Mouse (Mus musculus): ENCODE results near the gene Efna2. TPM values are rescaled to one million over a fixed set of nuclear protein-coding genes. Genes with fewer than 3 reads are reported as not detected.

Gene Efna2
- total RNA-seq, 4 experiments from 2014 or later: 6.8 to 9.1 (median 7.7) TPM

DNA sequence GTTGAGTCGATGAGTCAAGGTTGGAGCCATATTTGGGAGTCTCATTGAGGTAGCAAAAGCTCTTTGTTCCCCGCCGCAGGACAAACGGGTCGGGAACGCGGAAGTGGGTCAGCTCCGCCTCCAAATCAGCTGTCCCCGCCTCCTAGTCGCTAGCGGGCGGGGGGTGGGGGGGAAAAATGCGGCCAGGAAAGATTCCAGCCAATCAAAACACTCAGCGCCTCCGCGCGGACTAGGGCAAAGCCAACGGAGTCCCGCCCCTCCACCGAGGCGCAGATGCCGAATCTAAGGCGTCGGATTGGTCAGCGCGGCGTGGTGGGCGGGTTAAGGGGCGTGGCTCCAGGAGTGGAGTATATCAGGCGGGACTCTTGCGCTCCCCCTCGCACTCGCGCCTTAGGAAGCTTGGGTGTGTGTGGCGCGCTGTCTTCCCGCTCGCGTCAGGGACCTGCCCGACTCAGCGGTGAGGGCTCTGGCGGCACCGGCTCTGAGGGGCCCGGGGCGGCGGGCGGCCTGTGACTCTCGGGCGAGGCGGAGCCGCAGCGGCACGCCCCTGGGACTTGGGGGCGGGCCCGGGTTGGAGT, 11.7 kb upstream of the Efna2 start:
- peak; percentile 97 to 98 for DNase-seq (ENCODE audit: low spot score in 2 of 2)

GRCm38 (mm10) chr10:80168038-80168661, 11.1 kb upstream of the Efna2 start:
- peak; percentile 90 to 91 for DNase-seq (ENCODE audit: low spot score in 2 of 2)

DNA sequence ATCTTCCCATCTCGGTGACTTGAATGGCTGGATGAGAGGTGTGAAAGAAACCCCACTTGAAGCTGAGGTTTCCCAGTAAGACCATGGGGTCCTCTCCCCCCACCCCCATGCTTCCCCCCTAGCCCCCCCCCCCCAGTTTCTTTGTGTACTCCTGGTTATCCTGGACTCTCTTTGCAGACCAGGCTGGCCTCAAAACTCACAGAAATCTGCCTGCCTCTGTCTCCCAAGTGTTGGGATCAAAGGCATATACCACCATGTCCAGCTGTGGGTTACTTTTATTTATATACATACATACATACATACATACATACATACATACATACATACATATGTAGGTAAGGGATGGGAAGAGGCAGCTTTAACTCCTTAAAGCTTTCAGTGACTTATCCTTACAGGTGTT, 10.2 kb upstream of the Efna2 start:
- no peak for DNase-seq (ENCODE audit: low spot score in 2 of 2)

- DNase-seq (ENCODE audit: low spot score in 2 of 2): no peak
These were observed 9.6 kb upstream of the Efna2 start for GRCm38 (mm10) chr10:80169651-80170050.

DNA sequence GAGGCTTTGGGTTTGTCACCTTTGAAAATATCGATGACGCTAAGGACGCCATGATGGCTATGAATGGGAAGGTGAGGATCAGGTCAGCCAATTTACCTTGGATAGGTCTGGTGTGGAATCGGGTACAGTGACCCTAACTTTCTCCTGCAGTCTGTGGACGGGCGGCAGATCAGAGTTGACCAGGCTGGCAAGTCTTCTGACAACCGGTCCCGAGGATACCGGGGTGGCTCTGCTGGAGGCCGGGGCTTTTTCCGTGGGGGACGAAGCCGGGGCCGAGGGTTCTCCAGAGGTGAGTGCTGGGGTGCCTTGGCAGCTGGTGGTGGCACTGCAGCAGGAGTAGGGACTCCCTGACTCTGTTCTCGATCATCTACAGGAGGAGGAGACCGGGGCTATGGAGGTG, 9.2 kb upstream of the Efna2 start:
- DNase-seq (ENCODE audit: low spot score in 2 of 2): no peak

DNA sequence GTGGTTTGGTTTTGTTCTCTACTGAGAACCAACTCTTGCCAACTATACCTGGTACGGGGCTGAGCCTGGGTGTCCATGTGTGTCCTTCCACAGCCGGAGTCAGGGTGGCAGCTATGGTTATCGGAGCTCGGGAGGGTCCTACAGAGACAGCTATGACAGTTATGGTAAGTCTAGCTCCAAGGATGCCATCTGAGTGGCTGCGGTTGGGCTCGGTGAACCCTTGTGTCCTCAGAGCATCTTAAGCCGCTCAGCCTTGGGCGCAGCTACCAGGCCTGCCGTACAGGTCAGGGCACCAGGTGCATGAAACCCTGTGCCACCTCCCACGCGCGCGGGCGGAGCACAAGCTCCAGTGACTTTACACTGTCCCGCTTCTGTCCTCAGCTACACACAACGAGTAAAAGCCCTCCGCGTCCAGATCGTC, 8.7 kb upstream of the Efna2 start:
- DNase-seq (ENCODE audit: low spot score in 2 of 2): no peak

DNA sequence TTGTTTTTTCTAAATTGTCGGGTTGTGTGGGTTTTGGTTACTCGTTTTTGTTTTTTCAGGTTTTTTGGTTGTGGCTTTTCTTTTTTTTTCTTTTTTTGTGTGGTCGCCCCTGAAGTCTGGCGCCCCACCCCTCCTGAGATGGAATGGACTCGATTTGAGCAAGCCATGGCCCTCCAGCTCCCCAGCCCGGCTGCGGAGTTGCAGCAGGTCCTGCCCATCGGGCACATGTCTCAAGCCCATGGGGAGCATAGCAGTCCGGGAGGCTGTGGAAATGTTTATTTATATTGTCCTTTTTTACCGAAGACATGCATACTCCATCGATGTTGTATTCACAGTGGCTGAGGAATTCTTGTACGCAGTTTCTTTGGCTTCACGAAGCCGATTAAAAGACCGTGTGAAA, 8.0 kb upstream of the Efna2 start:
- no peak for DNase-seq (ENCODE audit: low spot score in 2 of 2)

- DNase-seq (ENCODE audit: low spot score in 2 of 2): no peak
These were observed 7.3 kb upstream of the Efna2 start for GRCm38 (mm10) chr10:80171760-80172526.

DNA sequence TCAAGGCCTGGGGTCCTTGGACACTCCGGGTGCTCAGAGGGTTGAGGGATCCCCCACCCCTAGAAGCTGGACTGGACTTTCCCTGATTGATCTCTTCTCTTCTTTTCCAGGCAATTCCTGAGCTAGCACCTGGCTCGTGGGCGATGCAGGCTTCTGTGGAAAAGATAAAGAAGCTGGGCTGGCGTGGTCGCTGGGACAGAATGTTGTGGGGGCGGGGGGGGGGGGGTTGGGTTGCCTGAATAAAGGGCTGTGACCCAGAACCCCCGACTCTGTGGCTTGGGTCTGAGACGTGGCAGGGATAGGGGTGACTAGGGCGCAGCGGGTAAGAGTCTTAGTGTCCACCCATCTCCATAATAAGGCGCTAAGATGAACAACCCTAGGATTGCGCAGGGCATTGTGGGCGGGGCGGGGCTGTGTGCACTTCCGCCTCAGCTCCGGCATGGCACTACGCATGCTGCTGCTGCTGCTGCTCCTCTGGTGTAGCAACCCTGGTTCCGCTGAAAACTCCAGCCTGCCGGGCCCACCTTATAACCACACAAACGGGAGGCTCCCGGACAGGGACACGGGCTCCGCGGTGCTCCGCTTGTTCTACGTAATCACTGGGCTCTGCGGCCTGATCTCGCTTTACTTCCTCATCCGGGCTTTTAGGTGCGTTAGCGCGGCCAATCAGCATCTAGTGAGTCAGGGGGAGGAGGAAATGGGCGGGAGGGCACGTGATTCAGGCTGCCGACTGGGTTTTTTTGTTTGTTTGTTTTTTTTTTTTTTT, 6.6 kb upstream of the Efna2 start, which contains the start of gene 1600002K03Rik:
Gene 1600002K03Rik (plus strand): TSS at position 418 of the 766 bp plus-strand sequence.
- DNase-seq (ENCODE audit: low spot score in 2 of 2): peak; percentile 86 to 89

DNA sequence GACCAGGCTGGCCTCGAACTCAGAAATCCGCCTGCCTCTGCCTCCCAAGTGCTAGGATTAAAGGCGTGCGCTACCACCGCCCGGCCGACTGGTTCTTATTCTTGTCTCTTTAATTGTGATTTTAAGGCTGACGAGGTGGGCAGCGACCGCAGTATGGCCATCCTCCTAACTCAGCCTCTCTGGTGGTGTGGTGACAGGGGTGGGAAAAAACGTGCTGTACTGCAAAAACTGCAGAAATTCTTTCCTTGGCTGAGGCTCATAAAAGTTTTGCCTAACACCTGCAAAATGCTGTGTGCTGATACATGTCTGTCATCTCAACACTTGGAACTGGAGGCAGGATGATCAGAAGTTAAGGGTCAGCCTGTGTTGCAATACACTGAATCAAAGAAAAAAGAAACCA, 5.9 kb upstream of the Efna2 start:
- DNase-seq (ENCODE audit: low spot score in 2 of 2): no peak

DNA sequence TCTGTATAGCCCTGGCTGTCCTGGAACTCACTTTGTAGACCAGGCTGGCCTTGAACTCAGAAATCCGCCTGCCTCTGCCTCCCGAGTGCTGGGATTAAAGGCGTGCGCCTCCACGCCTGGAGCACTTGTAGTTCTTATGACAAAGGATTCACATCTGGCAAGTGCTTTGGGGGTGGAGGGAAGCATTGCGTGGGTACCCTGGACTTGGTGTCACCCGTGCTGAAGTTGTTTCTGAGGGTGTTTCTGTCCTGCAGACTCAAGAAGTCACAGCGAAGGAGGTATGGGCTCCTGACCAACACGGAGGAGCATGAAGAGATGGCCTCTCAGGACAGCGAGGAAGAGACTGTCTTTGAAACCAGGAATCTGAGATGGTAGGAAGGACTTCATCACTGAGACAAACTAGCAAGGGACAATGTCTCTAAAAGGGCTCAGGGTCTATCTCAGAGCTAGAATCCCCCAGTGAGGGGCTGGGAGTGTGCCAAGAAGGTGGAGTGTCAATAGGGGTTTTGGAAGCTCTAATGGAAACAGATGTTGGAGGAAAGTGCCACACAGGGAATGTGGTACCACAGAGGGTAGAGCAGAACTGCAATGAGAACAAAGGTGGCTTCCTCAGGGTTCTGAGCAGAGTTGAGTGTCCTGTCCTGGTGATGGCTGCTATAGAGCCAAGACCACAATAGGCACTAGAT, 5.2 kb upstream of the Efna2 start:
- no peak for DNase-seq (ENCODE audit: low spot score in 2 of 2)

DNA sequence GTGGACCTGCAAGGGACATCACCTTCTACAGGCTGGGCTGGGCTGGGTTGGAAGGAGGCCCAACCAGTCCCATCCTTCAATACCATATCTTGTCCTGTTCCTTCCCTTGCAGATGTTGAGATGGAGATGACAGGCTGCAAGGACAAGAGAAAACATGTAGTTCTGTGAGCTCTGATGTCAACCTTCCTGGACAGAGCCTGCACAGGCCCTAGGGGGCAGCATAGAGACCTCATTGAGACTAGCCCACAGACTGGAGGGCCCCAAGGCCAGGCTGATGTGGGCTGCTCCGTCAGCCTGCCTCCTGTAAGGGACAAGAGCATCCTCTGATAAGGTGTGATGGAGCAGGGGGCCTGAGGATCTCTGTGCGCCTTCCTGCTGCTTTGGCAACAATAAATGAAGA, 4.6 kb upstream of the Efna2 start:
- no peak for DNase-seq (ENCODE audit: low spot score in 2 of 2)

GRCm38 (mm10) chr10:80175536-80176269, 3.6 kb upstream of the Efna2 start:
- DNase-seq (ENCODE audit: low spot score in 2 of 2): no peak

- DNase-seq (ENCODE audit: low spot score in 2 of 2): no peak
These were observed 2.9 kb upstream of the Efna2 start for GRCm38 (mm10) chr10:80176270-80176834.

DNA sequence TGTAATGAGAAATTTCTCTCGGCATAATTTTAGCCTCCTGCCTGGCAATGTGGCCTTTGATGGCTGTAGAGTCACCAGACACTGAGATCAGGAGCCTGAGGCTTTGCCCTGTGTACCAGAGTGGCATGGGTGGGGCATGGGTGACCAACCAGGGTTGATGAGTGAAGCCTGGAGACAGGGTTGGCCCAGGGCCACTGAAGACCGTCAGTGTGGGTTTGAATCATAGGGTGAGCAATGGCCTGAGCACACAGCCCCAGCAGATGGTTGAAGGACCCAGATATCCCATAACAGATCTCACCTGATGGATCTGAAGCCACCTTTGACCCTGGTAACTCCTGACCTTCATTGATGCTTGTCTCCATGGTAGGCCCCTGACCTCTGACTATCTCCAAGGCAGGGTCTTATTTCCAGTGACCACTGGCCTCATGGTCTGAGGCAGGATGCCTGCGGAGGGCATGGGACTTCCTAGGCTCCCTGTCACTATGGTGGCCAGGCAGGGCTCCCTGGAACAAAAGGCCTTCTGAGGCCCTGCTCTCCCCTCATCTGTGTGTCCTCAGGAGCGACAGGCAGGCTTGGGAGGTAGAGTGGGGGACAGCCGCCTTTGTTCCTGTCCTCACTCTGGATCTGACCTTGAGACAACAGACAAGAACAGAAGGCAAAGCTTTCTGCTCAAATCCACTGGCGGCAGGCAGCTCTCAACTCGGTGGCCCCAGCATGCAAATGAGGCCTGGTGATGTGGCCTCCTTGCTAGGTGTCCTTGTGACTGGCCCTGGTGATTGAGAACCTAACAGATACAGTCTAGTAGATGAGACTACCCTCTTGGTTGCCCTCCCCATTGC, 1.6 kb upstream of the Efna2 start:
- DNase-seq (ENCODE audit: low spot score in 2 of 2): no peak

DNA sequence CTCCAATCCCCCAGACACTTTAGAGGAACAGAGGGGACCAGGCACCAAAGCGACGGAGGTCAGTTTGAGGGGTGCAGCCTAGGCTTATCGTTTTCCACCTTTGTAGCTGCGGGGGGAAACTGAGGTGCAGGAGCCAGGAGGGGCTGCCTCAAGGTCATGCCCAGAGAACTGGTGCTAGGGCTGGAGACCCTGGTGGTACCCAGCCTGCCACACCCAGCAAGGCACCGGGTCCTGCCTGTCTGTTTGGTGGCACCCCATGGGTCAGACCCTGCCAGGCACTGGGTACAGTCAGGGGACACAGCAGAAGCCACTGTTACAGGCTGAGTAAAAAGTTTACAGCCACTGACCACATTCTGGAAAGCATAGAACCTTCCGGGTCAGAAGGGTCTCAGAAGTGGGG, 1.0 kb downstream of the Efna2 start:
- DNase-seq (ENCODE audit: low spot score in 2 of 2): no peak

- no peak for DNase-seq (ENCODE audit: low spot score in 2 of 2)
These were observed 1.5 kb downstream of the Efna2 start for GRCm38 (mm10) chr10:80180823-80181222.

DNA sequence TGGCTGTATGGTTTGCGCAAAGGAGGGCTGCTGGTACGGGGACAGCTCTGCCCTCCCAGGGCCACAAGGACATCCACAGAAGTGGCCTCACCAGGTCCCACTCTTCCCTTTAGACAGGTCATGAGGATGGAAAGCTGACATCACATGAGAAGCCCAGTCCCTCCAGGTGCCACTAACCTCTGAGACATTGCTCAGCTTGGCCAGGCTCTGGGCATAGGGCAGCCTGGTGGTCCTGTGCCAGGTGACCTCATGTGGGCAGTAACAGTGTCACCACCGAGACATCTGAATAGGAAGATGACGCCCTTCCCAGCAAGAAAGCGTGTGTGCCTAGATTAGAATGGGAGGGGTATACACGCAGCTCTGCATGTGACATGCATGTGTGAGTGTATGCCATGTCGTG, 3.3 kb downstream of the Efna2 start:
- DNase-seq (ENCODE audit: low spot score in 2 of 2): no peak

GRCm38 (mm10) chr10:80186649-80187048, 7.4 kb downstream of the Efna2 start:
- DNase-seq (ENCODE audit: low spot score in 2 of 2): no peak

Data from left cerebral cortex, adult 8-10 months (tissue).